Mouse (Mus musculus) naive thymus-derived CD4-positive, alpha-beta T cell, adult 2 months (primary cell): ENCODE results near the gene Ctsz.

Experiments used
- DNase-seq: peaks from one replicate; pipeline ENCODE4 v3.0.0-alpha.2; 2011; ENCODE audit warnings: low read depth

The Ctsz gene

DNA sequence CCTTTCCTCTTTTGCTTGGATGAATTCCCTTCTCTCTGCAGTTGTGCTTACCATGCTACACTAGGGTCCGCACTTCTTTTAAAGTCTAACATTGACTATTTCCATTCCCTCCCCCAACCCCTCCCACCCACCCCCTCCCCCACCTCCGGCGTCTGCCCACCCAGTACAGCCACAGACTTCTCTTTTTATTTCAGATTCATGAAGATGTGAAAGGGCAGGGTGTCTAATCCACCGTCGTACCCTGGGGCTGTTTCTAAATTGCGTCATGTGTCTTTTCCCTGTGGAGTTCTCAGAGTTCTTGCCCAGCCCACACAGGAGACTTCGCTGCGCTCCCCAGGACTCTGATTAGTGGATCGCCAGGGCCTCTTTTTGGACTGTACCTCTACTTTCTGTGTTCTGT lies 46.3 kb downstream of the Ctsz start:
- no peak for DNase-seq

DNA sequence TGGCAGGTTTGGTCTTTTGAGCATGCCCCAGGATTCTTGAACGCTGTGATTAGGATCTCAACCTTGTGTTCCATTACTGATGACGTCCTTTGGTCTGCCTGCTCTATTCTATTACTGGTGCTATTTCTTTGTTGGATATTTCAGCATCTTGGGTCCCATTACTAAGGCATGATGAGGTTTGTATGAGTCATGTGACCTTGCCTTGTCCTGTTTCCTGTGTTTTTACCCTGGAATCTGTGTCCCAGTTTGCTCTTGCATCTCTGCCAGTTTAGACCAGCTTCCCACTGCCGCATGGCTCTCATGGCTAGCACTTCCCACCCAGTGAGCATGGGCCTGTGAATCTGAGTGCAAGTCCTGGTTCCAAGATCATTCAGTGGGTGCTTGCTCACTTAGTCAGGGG lies 46.9 kb downstream of the Ctsz start:
- no peak for DNase-seq

DNA sequence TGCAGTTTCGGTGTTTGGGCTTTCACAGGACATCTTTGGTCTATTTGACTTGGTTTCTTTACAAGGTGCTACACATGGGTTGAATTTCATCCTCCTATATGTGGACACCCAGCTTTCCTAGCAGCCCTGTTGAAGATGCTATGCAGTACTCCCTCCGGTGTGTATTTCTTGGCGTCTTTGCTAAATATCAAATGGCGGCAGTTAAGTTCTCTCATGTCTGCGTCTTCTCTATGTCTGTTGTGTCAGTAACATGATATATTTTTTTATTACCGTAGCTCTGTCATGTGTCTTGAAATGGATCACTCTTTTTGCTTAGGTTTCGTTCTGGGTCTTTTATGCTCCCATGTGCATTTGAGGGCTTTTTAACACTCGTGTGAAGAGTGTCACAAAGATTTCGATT lies 57.8 kb downstream of the Ctsz start:
- no peak for DNase-seq
